Mouse (Mus musculus) heart, postnatal 36 days (tissue): ENCODE measurements at regions not wholly inside any gene's neighbourhood (a gene's known extent, or its start where the extent isn't known, plus 50 kb on each side); places are given as distances from the start of the nearest gene placed in this dataset.

Experiments used
- DNase-seq, 2 experiments: peaks; one replicate each; pipeline ENCODE4 v3.0.0; 2021 to 2022
- intact Hi-C: fragments of 180-260 bp; cut with DNase I; formaldehyde crosslinking; loops from one replicate; pipeline ENCODE4 v1.15.1; 2025

GRCm38 (mm10) chr6:94961821-94962220, 155.2 kb upstream of the Kbtbd8 start:
- intact Hi-C loops = no loop called here
- no peak for DNase-seq

GRCm38 (mm10) chr6:94957990-94958389, 159.1 kb upstream of the Kbtbd8 start:
- intact Hi-C loops = no loop called here
- no peak for DNase-seq

- intact Hi-C loops = no loop called here
- no peak for DNase-seq
Measured at GRCm38 (mm10) chr6:94957172-94957668, 159.8 kb upstream of the Kbtbd8 start.

GRCm38 (mm10) chr6:94954580-94954979, 162.5 kb upstream of the Kbtbd8 start:
- intact Hi-C loops = no loop called here
- no peak for DNase-seq

- no peak for DNase-seq
- intact Hi-C loops = no loop called here
Measured at GRCm38 (mm10) chr6:94953658-94954057, 163.4 kb upstream of the Kbtbd8 start.

GRCm38 (mm10) chr6:94951971-94952768, 164.9 kb upstream of the Kbtbd8 start:
- DNase-seq = no peak
- intact Hi-C loops = no loop called here

GRCm38 (mm10) chr6:94950944-94951343, 166.1 kb upstream of the Kbtbd8 start:
- DNase-seq = no peak
- intact Hi-C loops = no loop called here

GRCm38 (mm10) chr6:94950319-94950718, 166.7 kb upstream of the Kbtbd8 start:
- DNase-seq = no peak

GRCm38 (mm10) chr6:94946352-94946900, 170.6 kb upstream of the Kbtbd8 start:
- intact Hi-C loops = no loop called here
- no peak for DNase-seq

More at GRCm38 (mm10) chr6:94950319-94950718, 166.7 kb upstream of the Kbtbd8 start:
- intact Hi-C loops = no loop called here

- DNase-seq = no peak
- intact Hi-C loops = no loop called here
Measured at GRCm38 (mm10) chr6:94945715-94946114, 171.3 kb upstream of the Kbtbd8 start.

- intact Hi-C loops = no loop called here
- DNase-seq = no peak
Measured at GRCm38 (mm10) chr6:94944196-94944595, 172.8 kb upstream of the Kbtbd8 start.

- DNase-seq = no peak
- intact Hi-C loops = no loop called here
Measured at GRCm38 (mm10) chr6:94938949-94939348, 178.1 kb upstream of the Kbtbd8 start.

- intact Hi-C loops = no loop called here
- no peak for DNase-seq
Measured at GRCm38 (mm10) chr6:94936206-94936605, 180.8 kb upstream of the Kbtbd8 start.

GRCm38 (mm10) chr6:94935706-94936105, 181.3 kb upstream of the Kbtbd8 start:
- DNase-seq = no peak
- intact Hi-C loops = no loop called here

- intact Hi-C loops = no loop called here
- no peak for DNase-seq
Measured at GRCm38 (mm10) chr6:94927811-94928210, 189.2 kb upstream of the Kbtbd8 start.

GRCm38 (mm10) chr6:94926652-94927211, 190.3 kb upstream of the Kbtbd8 start:
- DNase-seq = no peak
- intact Hi-C loops = no loop called here

- intact Hi-C loops = no loop called here
- no peak for DNase-seq
Measured at GRCm38 (mm10) chr6:94925408-94925807, 191.6 kb upstream of the Kbtbd8 start.

GRCm38 (mm10) chr6:94924338-94925039, 192.6 kb upstream of the Kbtbd8 start:
- intact Hi-C loops = no loop called here
- no peak for DNase-seq

GRCm38 (mm10) chr6:94921741-94922140, 195.3 kb upstream of the Kbtbd8 start:
- intact Hi-C loops = no loop called here
- no peak for DNase-seq

GRCm38 (mm10) chr6:94920770-94921169, 196.3 kb upstream of the Kbtbd8 start:
- DNase-seq = no peak
- intact Hi-C loops = no loop called here

- DNase-seq = no peak
- intact Hi-C loops = loop anchor here (5.0 kb wide), 1 partner anchor 297 kb away; no protein-coding TSS in a partner anchor
Measured at GRCm38 (mm10) chr6:94919194-94919743, 197.8 kb upstream of the Kbtbd8 start.
